Mouse (Mus musculus) spleen, adult 12 weeks (tissue): ENCODE results near the gene Slc35f3.
"Not testable (repeated sequence)": the region's sequence is repeated elsewhere in the genome, so short reads cannot be mapped to it uniquely, and the experiment has no call there.

Source experiments
- DNase-seq: peaks from one replicate; pipeline ENCODE4 v3.0.0; 2022; ENCODE audit warnings: low spot score

Gene Slc35f3

DNA sequence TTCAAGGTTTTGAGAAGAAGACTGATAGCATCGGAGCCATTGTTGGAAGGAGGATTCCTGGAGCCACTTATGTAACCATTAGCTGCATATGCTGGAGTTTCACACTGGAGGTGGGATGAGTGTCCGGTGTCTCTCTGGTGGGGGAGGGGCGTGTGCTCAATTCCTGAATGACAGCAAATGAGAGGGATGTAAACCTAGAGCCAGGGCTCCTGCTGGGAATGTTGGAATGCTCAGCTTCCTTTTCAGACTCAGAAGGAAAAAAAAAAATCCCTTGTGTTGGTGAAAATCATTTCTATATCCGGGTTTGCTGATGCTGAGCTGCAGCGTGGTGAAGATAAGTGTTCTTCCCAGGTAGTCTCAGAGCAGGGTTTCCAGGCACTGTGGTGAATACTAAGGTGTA, 29.4 kb downstream of the Slc35f3 start:
- DNase-seq = no peak

DNA sequence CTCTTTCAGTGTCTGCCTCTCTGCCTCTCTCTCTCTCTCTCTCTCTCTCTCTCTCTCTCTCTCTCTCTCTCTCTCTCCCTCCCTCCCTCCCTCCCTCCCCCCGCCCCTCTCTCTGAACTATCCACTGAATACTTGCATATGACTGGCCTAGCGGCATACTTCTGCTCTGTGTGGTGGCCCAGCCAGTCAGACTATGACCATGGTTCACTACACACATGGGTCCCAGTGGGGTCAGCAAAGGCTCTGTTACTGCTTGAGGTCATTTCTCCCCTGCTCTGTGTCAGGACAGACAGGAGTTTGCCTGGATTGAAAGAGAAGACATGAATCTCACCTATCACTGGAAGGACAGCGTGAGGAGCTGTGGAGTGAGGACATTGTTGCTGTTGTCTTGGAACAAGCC, 40.5 kb downstream of the Slc35f3 start:
- no peak for DNase-seq

DNA sequence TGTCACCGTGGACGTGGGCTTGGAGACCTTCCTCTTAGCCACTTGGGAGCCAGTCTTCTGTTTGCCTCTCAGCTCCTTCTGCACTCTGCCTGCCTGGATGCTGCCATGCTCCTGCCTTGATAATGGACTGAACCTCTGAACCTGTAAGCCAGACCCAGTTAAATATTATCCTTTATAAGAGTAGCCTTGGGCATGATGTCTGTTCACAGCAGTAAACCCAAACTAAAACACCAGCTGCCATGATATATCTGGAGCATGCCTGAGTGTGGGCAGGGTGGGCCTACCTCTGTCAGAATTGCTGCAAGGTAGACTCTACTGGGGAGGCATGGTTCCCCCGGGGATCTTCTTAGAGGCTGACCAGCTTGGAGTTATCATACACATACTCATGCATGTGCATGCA, 41.0 kb downstream of the Slc35f3 start:
- no peak for DNase-seq

DNA sequence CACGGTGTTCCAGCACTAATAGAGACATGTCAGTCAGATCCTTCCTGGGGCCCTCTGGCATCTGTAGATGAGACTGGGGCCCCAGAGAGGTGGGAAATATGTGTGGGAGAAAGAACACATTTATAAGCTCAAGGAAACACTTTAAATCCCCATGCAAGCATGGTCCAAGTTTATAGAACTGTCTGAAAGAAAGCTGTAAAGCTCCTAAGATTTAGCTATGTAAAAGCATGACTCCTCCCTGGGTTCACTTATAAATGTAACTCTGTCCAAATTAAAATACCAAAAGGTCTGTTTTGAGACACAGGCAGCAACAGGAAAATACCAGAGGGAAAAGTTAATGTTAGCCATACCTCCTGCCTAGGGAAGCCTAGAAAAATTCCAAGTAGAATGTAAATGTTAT, 42.8 kb downstream of the Slc35f3 start:
- no peak for DNase-seq

DNA sequence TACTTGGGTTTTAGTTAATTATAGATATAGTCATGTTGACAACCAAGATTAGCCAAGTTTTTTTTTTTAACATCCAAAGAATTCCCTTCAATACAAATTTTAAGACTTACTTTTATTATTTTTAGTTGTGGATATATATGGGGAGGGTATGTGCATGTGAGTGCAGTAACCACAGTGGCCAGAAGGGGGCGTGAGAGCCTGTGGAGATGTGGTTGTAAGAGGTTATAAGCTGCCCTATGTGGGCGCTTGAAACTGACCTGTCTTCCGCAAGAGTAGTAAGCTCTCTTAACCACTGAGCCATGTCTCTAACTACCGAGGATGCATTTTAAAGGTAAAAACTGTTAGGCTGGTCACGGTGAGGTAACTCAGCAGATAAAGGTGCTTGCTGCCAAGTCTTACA, 45.1 kb downstream of the Slc35f3 start:
- DNase-seq = no peak

DNA sequence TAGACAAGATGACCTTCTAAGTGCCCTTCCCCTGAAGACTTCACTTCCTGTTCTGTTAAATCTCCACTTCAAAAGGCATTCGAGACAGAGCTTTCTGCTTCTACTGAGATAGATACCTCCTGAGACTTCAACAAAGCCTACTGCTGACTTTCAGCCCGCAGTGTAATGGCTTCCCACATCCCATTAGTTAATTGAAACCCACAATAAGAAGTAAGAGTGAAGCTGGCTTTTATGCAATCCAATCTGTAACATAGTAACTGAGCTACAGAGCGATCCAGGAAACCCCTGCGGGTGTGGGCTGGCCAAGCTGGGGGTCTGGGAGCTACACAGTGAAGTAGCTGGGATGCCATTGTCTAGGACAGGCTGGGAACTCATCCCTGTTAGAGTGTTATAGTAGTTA, 46.7 kb downstream of the Slc35f3 start:
- no peak for DNase-seq

DNA sequence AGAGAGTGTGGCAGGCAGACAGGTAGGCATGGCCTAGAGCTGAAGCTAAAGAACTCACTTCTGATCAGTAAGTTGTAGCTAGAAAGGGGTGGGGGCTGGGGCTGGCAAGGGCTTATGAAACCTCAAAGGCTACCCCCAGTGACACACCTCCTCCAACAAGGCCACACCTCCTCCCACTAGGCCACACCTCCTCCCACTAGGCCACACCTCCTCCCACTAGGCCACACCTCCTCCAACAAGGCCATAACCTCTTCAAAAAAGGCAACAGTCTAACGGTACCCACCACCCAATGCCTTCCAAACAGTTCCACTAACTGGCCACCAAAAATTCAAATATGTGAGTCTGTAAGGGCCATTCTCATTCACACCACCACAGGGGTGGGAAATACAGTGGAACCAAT, 54.9 kb downstream of the Slc35f3 start:
- no peak for DNase-seq

DNA sequence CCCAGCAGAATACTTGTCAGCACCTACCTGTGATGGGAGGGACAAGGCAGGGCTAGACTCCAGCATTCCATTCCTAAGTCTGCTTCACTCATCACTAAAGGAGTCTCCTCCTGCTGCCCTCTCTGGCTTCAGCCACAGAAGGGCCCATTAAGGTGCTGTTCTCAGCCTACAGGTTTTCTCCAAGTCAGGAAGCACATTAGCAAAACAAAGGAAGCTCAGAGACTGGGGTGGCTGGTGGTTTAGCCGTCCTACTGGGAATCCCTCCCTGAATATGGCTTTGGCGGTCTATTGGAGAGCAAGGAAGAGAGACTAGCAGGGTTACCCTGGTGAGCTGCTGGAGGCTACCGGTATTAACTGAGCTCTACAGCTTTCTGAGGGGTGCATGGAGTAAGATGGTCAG, 59.6 kb downstream of the Slc35f3 start:
- DNase-seq = no peak

DNA sequence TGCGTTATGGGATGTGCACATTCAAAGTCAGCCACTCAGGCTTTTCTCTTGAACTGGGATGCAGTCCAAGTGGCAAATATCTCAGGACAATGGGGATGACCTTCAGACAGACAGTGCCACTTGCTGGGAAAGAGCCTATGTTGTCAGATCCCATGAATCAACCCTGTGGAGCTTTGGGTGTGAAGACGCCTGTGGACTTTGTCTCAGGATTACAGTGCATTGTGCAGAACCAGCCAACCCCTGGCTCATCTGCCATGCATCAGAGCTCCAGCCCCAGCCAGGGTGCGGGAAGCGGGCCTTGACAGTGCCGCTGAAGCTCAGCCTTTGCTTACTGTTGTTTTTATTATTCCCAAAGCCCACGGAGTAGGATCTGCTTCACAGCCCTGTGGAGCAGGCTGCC, 60.9 kb downstream of the Slc35f3 start:
- no peak for DNase-seq

DNA sequence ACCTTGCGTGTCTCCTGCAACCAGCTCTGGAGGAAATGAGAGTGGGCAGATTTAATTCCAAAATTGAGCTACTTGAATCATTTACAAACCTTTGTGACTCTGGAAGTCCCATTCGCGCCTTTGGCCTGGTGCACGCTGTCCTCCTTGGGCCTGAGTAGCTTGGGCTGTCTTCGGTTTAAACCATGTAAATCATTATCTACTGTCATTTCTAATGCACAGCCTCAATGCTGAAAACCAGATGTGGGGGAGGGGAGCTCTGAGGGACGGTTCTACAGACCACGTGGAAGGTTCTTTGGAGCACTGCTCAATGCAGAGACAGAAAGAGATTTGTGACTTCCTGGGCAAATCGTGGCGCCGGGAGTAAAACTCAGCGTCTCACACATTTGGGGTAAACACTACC, 61.7 kb downstream of the Slc35f3 start:
- no peak for DNase-seq

DNA sequence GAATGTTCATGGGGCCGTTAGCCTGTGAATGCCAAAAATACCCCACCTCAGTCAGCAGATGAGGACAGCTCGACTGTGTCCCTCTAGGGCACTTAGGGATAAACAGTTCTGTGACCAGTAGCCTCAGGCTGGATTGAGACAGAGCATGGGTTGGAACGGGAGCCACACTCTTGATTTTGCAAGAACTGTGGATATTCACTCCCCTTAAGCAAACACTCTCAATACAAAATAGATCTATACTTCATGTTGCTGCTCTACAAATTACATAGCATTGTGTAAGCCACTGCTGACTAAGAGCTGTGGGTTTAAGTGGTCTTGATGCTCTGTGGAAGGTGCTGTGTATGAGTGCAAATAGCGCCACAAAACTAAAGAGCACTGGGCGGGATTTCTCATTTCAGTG, 62.3 kb downstream of the Slc35f3 start:
- no peak for DNase-seq

DNA sequence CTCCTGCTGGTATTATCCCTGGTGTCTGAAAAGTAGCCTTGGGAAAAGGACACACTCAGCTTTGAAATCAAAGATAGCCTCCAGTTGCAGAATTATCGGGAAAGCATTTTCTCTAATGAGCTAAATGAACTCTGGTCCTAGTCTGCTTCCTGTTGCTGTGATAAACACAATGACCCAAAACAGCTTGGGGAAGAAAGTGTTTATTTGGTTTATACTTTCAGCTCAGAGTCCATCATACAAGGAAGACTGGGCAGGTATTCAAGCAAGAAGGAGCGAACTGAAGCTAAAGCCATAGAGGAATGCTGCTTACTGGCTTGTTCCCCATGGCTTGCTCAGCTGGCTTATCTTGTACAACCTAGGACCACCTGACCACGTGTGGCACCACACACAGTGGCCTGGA, 67.9 kb downstream of the Slc35f3 start:
- DNase-seq = no peak

DNA sequence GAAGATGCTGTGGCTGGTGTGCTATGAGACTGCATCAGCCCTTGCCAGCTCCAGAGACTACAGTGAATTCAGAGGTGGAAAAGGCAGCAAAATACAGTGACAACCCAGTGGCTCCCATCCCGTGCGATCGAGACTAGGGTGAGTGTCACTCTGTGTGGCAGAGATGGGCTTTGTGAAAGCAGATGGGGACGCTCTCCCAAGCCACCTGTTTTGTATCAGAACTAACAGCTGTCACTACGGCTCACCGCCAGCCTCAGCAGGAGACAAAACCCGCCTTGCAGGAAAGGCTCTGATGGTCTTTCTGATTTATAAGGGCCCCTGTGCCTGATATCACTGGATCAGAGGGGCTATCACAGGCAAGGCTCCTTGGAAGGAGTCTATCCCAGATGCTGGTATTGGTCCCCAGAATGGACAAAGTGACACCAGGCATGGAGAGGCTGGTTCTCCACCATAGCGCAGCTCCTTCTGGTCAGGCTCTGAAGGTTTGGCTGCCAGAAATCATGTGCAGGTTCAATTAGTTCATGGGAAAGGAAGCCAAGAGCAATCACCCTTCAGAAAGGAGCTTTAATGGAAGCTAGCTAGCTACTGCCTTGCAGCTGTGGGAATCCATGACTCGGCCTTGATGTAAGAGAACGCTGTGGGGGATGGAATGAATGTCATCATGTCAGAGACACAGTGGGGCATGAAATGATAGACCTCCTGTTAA, 70.1 kb downstream of the Slc35f3 start:
- DNase-seq = no peak

DNA sequence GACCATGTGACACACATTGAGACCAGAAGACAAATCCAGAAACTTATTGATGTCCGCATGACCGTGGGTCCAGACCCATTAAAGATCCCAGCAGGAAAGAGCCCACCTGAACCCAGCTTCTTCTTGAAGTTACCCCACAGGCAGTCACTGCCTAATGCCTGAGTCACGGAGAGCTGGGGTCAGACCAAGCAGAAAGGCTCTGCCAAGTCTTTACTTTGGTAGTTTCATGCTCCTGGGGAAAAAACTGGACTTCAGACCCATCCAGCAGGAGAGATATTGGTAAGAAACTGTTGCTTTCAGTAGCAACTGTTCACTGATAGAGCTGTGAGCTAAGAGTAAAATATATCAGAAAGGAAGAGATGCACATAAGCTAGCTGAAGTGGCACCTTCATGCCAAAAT, 73.5 kb downstream of the Slc35f3 start:
- no peak for DNase-seq

DNA sequence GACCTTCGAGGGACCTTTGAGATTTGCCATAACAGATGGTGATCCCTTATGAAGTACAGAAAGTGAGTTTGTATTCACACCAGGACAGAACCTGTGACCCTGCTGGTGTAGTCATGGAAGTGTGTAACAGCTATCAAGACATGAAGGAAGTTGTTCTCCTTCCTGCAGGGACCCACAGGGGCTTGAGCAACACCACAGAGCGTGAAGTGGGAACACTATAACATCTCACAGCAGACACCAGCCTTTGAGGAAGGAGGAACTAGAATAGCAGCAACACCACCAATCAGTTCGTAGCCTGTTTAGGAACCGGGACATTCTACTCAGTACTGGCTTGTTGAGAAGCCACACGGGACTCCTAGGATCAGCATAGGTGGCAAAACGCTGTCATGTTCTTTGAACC, 81.2 kb downstream of the Slc35f3 start:
- no peak for DNase-seq

DNA sequence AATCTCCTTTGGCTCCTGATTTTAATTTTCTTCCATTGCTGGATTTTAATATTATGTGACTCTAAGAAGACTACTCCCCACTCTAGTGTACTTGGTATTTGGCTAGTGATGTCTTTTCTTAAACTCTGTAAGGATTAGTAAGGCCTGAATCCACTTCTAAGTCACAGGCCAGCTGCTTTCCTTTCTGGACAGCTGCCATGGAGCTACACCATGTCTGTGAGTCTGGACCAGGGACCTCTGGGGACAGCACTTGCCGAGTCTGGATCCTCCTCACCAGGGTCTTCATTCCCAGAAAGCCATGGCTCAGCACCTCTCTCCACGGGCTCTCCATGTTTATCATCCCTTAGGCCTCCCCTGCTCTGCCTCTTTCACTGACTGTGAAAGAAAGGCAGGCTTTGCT, 81.8 kb downstream of the Slc35f3 start:
- no peak for DNase-seq

DNA sequence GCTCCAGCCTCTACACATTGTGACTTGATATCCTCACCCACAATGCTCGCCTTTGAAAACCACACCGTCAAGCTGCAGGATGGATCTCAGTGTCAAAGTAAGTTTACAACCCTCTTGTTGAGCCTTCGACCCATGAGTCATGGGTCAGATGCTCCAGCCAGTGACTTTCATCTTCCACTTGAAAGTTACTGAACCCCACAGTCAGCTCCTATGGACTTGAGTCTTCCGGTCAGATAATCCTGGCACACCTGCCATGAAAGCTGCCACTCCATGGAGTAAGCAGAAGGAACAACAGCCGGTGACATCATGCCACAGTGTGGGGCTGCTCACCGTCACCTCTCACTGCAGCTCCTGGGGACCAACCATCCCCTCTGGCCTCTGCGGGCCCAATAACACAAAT, 82.9 kb downstream of the Slc35f3 start:
- DNase-seq = no peak

DNA sequence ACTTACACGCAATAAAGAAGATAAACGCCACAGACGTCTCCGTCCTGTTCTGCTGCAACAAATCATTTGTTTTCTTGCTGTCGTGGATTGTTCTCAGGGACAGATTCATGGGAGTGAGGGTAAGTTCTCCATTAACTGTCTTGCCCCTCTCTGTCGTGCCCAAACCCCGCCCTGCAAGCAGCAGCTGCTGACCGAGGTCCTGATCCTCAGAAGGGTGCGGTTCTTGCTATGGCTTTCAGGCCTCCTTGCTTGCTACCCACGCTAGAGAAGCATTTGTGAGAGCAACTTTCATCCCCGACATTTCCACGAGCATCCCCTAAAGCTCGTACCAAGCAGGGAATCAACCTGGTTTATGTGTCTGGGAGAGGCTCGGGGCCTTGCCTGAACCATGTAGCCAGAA, 83.9 kb downstream of the Slc35f3 start:
- no peak for DNase-seq

DNA sequence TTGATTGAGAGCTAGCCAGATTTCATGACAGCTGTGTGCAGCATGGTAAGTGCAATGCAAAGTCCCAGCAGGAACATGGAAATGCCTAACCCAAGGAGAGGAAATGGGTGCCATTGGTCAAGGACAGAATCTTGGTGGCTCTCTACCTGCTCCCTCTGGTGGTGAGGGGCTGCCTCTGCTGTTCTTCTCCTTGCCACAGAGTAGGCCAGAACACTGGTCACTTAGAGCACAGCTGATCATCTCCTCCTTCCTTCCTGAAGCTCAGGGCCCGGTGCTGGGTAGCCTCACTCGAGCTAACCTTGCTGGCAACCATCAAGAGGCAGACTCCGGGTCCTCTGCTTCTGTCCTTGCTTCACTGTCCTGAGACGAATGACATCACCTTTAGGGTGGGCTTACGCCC, 84.4 kb downstream of the Slc35f3 start:
- DNase-seq = no peak

DNA sequence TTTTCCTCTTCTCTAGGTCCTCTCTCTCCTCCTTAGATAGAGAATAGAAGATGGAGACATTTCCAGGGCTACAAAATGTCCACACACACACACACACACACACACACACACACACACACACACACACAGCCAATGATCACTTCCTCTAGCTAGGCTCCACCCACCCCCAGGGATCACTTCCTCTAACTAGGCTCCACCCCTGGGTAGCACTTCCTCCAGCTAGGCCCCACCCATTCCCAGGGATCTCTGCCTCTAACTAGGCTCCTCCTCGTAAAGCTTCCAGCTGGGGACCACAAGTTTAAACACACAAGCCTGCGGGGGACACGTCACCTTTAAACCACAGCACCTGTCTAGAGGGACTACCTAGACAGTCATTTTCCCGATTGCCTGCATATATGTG, 89.2 kb downstream of the Slc35f3 start:
- DNase-seq = no peak

DNA sequence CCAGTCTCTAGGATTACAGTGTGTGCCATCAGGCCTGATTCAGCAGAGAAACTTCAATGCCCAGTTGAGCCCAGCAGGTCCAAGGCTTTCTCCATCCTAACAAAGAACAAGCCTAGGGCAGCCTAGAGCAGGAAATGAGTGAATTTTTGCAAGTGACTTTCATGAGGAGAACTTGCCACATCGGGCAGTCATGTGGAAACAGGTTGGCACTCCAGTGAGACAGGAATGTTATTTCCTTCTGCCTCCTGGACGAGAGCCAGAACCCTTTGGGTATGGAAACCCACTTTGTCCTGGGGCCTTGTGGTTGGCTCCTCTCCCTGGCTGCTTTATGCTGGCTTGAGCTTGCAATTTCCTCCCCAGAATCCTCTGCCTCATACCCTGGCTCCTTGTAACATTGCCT, 93.2 kb downstream of the Slc35f3 start:
- DNase-seq = no peak

DNA sequence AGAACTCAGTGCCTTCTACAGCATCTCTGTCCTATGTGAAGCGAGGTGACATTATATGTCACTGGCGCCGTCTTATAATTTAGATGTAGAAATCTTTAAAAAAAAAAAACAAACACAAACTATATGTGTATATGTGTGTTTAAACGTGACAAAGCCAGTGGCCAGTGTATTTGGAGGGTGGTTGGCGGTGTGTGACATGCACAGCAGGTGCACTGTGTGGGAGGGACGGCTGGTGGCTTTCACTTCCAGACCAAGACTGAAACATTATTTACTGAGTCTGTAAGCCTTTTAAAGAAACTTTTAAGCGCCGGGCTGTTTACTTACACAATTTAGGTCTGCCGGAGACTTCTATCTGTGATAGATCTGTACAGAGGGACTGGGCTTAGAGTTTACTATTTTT, 97.0 kb downstream of the Slc35f3 start:
- no peak for DNase-seq

DNA sequence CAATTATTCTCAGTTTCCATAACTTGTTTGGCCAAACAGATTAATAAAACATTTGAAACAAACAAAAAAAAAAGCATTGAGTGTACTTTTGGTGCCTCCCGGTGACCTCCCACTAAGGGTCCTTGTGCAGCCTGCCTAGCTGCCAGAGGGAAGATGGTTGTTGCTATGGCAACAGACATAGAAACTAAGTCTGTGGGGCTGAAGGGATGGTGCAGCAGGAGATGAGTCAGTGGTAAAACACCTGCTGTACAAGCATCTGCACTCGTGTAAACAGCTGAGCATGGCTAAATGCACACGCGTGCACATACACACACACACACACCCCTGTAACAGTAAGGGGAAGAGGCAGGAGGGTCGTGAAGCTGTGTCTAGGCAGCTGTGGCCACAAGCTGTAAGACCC, 97.6 kb downstream of the Slc35f3 start:
- no peak for DNase-seq

DNA sequence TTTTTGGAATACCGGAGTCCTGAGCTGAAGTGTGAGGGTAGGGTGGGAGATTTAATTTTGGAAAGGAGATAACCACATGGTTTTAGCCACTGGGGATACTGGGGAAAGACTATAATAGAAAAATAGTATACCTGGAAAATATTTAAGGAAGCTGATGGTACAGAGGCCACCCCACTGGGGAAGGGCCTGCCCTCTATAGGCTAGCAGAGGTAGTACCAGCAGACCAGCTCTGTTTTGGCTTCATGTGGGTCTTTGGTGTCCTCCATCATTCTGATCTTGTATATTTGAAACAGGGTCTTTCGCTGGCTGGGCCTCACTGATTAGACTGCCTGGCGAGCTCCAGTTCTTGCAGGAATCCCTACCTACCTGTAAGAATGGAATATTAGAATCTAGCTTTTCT, 100.0 kb downstream of the Slc35f3 start:
- DNase-seq = no peak

DNA sequence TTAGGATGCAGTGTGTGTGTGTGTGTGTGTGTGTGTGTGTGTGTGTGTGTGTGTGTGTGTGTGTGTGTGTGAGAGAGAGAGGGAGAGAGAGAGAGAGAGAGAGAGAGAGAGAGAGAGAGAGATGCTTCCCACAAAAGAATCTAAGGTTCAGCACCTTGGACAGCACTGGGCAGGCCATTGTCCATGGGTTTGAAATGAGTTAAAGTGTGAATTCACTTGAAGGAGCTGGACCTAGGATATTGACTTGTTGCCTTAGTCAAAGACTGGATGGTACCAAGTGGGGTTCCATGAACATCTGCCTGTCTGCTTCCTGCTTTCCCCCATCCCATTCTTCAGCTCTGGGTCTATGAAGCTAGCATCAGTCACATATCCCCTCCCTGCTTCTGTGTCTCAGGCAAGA, 106.2 kb downstream of the Slc35f3 start:
- DNase-seq = not testable (repeated sequence)
